Mouse (Mus musculus): Measurements from ENCODE around the gene Stxbp1. TPM values are rescaled to one million over a fixed set of nuclear protein-coding genes. Genes with fewer than 3 reads are reported as not detected.

Gene Stxbp1
- total RNA-seq, 2 experiments from 2014 or later: 0.09 to 0.48 TPM

DNA sequence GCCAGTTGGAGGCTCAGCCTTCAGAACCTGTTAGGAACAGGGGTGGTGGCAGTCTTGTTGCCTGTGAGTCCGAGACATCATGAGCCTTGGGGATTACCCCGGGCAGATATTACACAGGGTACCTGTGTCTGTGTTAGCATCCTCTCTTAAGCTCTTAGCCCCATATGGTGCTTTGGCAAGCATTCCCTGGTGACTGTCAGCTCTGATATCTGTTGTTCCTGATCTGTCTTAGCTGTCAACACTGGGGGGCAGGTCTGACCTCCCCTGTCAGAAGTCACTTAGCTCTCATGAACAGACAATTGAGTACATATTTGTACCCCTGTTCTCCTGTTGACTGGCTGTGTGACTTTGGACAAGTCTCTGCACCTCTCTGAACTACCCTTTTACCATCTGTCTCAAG, 88.0 kb downstream of the Stxbp1 start:
- no peak for ATAC-seq (ENCODE audit: poor library complexity, severe bottlenecking)

- ATAC-seq (ENCODE audit: poor library complexity, severe bottlenecking): no peak
These were observed 88.5 kb downstream of the Stxbp1 start for GRCm38 (mm10) chr2:32758503-32758902.

DNA sequence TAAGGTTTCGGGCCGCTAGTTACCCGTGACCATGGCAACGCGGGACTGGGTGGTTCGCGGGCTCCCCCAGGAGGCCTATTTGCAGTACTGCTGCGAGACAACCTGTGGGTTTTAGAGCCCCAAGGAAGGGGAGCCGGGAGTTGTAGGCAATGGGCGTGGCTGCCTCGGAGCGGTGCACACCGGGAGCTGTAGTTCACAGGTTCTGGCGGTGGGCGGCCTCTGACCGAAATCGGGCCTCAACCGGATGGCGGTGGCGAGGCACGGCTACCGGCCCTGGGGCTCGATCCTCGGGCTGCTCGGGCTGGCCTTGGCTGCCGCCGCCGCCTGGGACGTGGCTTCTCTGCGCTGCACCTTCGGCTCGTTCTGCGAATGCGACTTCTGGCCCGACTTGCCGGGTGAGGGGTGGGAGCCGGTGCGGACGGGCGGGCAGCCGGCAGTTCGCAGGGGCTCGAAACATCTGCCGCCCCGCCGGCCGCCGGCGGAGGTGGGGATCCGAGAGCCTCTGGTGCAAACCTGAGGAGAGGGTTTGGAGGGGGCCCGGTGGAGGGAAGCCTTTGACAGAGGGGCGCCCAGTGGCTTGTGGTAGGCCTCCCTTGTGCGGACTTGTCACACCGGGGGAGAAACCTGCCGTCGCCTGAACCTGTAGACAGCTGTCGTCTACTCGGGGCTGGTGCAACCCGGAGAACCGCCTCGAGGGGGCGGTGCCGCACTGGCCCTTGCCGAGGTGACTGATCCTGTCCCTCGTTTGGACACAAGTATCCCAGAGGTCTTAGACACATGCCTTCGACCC, 89.8 kb downstream of the Stxbp1 start, which contains the start of gene Tor2a:
Gene Tor2a (plus strand): TSS at position 179 of the 790 bp plus-strand sequence.
- ATAC-seq (ENCODE audit: poor library complexity, severe bottlenecking): peak; percentile 99

DNA sequence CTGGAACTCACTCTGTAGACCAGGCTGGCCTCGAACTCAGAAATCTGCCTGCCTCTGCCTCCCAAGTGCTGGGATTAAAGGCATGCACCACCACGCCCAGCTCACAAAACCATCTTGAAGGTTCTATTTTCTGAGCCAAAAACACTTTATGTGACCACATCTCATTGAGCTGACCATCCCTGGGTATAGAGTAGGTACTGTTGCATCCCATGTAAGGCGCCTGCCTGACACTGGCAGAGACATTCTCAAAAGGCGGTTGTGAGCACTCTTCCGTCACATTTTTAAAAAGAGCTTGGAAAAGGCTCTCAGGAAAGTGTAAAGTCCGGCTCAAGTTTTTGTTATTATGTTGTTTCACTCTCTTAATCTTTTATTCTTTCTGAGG, 90.4 kb downstream of the Stxbp1 start:
- 0 out of 2 replicates have a peak, but pooled peaks have one; percentile 1 for ATAC-seq (ENCODE audit: poor library complexity, severe bottlenecking)

GRCm38 (mm10) chr2:32752181-32752580, 94.9 kb downstream of the Stxbp1 start:
- ATAC-seq (ENCODE audit: poor library complexity, severe bottlenecking): no peak

- no peak for ATAC-seq (ENCODE audit: poor library complexity, severe bottlenecking)
These were observed 95.4 kb downstream of the Stxbp1 start for GRCm38 (mm10) chr2:32751665-32752033.

DNA sequence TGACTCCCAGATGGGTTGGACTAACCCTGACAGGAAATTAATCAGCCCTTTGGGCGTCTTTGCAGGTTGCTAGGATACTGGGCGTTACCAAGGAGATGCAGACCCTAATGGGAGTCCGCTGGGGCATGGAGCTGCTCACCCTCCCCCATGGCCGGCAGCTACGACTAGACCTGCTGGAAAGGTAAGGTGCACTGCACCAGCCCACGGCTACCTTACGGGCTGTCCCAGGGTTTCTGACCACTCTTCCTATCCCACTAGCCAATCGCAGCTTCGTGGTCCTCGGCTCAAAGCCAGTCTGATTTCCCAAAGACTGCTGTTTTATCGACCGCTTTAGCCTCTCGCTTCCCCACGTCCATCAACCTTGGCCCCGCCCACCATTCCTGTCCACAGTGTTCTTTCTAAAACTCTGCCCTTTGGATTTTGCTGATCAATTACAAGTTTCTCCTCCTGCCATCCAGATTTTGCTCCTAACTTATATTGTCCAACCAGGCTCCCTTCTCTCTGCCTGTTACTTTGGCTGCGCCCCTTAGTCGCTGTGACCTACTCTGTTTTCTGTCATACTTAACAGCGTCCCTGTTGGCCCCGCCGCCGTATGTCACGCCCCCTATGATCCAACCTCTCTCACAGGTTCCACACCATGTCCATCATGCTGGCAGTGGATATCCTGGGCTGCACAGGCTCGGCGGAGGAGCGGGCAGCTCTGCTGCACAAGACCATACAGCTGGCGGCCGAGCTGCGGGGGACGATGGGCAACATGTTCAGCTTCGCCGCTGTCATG, 96.0 kb downstream of the Stxbp1 start:
- no peak for ATAC-seq (ENCODE audit: poor library complexity, severe bottlenecking)

- no peak for ATAC-seq (ENCODE audit: poor library complexity, severe bottlenecking)
These were observed 96.8 kb downstream of the Stxbp1 start for GRCm38 (mm10) chr2:32750199-32750598.

DNA sequence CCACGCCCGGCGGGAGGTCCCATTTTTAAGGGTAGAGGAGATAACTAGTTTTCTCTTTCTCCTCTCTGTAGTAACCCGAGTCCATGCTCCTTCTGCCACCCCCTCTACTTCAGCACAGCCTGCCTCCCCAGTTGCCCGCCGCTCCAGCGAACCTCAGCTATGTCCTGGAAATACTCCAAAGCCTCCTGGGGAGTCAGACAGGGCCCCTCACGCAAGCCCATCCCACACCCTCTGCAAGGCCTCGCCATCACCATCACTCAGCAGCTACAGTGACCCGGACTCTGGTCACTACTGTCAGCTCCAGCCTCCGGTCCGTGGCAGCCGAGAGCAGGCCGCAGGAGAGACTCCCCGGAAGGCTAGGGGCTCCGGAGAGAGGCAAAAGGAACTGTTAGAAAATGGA, 98.0 kb downstream of the Stxbp1 start:
- ATAC-seq (ENCODE audit: poor library complexity, severe bottlenecking): no peak

DNA sequence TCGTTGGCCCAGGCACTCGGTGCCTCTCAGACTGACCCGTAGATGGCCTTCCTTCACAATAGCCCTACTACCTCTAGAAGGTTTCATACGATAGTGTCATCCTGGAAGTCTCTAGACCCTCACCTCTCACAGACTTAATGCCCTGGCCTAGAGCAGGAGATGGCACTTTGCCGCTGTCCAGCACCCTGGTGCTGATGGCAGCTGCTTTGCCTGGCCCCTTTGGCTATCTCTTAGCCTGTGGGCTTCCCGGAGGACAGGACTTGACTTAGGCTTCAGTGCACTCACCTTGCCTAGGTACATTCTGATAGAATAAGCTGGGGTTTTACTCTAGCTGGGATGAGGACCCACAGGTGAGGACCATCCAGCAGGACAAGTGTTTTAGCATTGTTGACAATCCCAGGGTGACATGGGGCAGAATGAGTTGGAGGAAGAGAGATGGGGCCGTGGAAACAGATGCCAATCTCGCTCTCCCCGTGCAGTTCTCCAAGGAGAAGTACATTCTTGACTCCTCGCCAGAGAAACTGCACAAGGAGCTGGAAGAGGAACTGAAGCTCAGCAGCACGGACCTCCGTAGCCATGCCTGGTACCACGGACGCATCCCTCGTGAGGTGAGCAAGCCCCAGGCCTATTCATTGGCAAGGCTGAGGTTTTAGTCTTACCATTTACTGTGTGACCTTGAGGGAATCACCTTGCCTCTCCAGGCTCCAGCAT, 102.6 kb downstream of the Stxbp1 start:
- 0 out of 2 replicates have a peak, but pooled peaks have one; percentile 43 for ATAC-seq (ENCODE audit: poor library complexity, severe bottlenecking)

DNA sequence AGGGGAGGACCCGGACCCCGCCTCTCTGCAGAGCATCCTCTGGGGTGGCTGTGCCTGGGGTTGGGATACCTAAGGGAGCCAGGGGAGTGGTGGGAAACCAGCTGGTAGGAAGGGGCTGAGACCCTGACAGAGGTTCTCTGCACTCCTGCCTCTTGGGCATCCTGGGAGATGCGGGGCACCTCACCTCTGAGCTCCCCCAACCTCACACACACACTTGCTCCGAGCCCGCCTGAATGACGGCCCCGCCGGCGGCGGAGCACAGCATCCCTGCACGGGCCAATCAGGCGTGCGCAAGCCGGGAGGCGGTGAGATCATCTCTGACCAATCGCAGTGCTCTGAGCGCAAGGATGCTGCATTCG, 104.9 kb downstream of the Stxbp1 start:
- no peak for ATAC-seq (ENCODE audit: poor library complexity, severe bottlenecking)

GRCm38 (mm10) chr2:32741273-32742172, 105.5 kb downstream of the Stxbp1 start:
- no peak for ATAC-seq (ENCODE audit: poor library complexity, severe bottlenecking)

- no peak for ATAC-seq (ENCODE audit: poor library complexity, severe bottlenecking)
These were observed 106.2 kb downstream of the Stxbp1 start, which contains the start of gene 6330409D20Rik for GRCm38 (mm10) chr2:32740916-32741272. Gene 6330409D20Rik, minus strand, starts transcription at chr2:32741016.

DNA sequence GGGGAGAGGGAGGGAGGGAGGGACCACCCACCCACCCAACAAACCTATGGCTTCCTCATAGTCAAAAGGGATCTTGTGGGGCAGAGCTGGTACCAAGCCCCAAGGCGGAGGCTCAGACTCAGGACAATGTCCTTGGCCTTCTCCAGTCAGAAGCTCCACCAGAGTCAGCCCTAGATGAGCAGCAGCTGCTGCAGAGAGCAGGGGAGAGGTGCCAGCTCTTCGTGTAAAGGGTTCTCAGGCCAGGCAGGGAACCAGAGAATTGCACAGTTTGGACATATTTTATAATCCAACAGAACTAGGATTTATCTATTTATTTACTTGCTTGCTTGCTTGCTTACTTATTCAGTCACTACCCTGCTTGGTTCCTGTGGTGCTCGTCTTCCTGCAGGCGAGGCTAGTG, 107.7 kb downstream of the Stxbp1 start:
- no peak for ATAC-seq (ENCODE audit: poor library complexity, severe bottlenecking)

Other genes starting within 250 kb of the Stxbp1 start
- gene St6galnac6, start 247.5 kb downstream of the Stxbp1 start, total RNA-seq (2015): 8.2 and 8.6 TPM in 2 replicates
- gene St6galnac6, start 247.5 kb downstream of the Stxbp1 start, total RNA-seq (2017): 13.1 and 13.3 TPM in 2 replicates
- gene Ak1, start 225.5 kb downstream of the Stxbp1 start, total RNA-seq (2015): not detected in 2 replicates
- not detected in 2 replicates for gene Ak1, start 225.5 kb downstream of the Stxbp1 start, total RNA-seq (2017)
- 6.3 and 7.9 TPM in 2 replicates for gene Eng, start 200.7 kb downstream of the Stxbp1 start, total RNA-seq (2015)
- 2.0 and 2.2 TPM in 2 replicates for gene Eng, start 200.7 kb downstream of the Stxbp1 start, total RNA-seq (2017)
- 0.91 and 4.6 TPM in 2 replicates for gene Fpgs, start 143.1 kb downstream of the Stxbp1 start, total RNA-seq (2015)
- 2.6 and 3.0 TPM in 2 replicates for gene Fpgs, start 143.1 kb downstream of the Stxbp1 start, total RNA-seq (2017)
- 82.1 and 84.4 TPM in 2 replicates for gene Cdk9, start 134.2 kb downstream of the Stxbp1 start, total RNA-seq (2015)
- 73.9 and 79.2 TPM in 2 replicates for gene Cdk9, start 134.2 kb downstream of the Stxbp1 start, total RNA-seq (2017)
- gene Sh2d3c, start 126.2 kb downstream of the Stxbp1 start, total RNA-seq (2015): 49.8 and 56.2 TPM in 2 replicates
- gene Sh2d3c, start 126.2 kb downstream of the Stxbp1 start, total RNA-seq (2017): 30.1 and 38.2 TPM in 2 replicates
- gene 6330409D20Rik, start 106.2 kb downstream of the Stxbp1 start, total RNA-seq (2015): not detected in 2 replicates
- not detected in 2 replicates for gene 6330409D20Rik, start 106.2 kb downstream of the Stxbp1 start, total RNA-seq (2017)
- 19.0 and 24.2 TPM in 2 replicates for gene Tor2a, start 90.0 kb downstream of the Stxbp1 start, total RNA-seq (2015)
- 17.7 and 17.8 TPM in 2 replicates for gene Tor2a, start 90.0 kb downstream of the Stxbp1 start, total RNA-seq (2017)
- not detected in 2 replicates for gene Ttc16, start 71.6 kb downstream of the Stxbp1 start, total RNA-seq (2015)
- gene Ttc16, start 71.6 kb downstream of the Stxbp1 start, total RNA-seq (2017): not detected in 2 replicates
- 0.57 TPM in 1 of 2 replicates, not detected in the other for gene Ptrh1, start 71.5 kb downstream of the Stxbp1 start, total RNA-seq (2015)
- 0.88 and 5.4 TPM in 2 replicates for gene Ptrh1, start 71.5 kb downstream of the Stxbp1 start, total RNA-seq (2017)
- gene Cfap157, start 62.8 kb downstream of the Stxbp1 start, total RNA-seq (2015): not detected in 2 replicates
- gene Cfap157, start 62.8 kb downstream of the Stxbp1 start, total RNA-seq (2017): not detected in 2 replicates
- gene Fam129b, start 28.9 kb upstream of the Stxbp1 start, total RNA-seq (2015): 18.4 and 20.9 TPM in 2 replicates
- gene Fam129b, start 28.9 kb upstream of the Stxbp1 start, total RNA-seq (2017): 38.3 and 40.7 TPM in 2 replicates
- gene Rpl12, start 114.3 kb upstream of the Stxbp1 start, total RNA-seq (2015): 1,104 and 1,138 TPM in 2 replicates
- 1,103 and 1,144 TPM in 2 replicates for gene Rpl12, start 114.3 kb upstream of the Stxbp1 start, total RNA-seq (2017)
- gene Lrsam1, start 114.4 kb upstream of the Stxbp1 start, total RNA-seq (2015): 3.2 and 5.5 TPM in 2 replicates
- gene Lrsam1, start 114.4 kb upstream of the Stxbp1 start, total RNA-seq (2017): 7.2 and 10.6 TPM in 2 replicates
- 1.4 and 1.5 TPM in 2 replicates for gene Slc2a8, start 134.8 kb upstream of the Stxbp1 start, total RNA-seq (2015)
- gene Slc2a8, start 134.8 kb upstream of the Stxbp1 start, total RNA-seq (2017): 0.89 and 1.8 TPM in 2 replicates

Measured in megakaryocyte, adult 5-6 weeks (primary cell).